8 mouse cellular contexts compared by ENCODE assay signal in genomic region chr10:111746067-111746878, GRCm38 (mm10).
A peak's percentile ranks its signal among the peaks of the same experiment; 100 is the strongest.
DNase-seq lines count a peak whose midpoint lies in the region; ATAC-seq and TF ChIP-seq lines count a peak whose summit lies in the region.
"Had no signal": no experiment of that assay in that cellular context is flagged by ENCODE, and none has a peak within 500 bp of the region (broad histone marks: within the 10 kb centered on the region; RNA-seq: fewer than 3 reads in every experiment).

No protein-coding gene starts in this region.

- no peak for DNase-seq in liver, postnatal 0 days
- DNase-seq in stomach, postnatal 0 days (ENCODE audit: low spot score), result no peak
- DNase-seq in urinary bladder, postnatal 36 days (ENCODE audit: low spot score in 2 of 2), result no peak
- no peak for DNase-seq in thymus, adult 18-20 months

- H3K4me3 ChIP-seq in liver, embryonic 12.5 days, result no peak overlapping the region
- no peak overlapping the region for H3K4me3 ChIP-seq in liver, postnatal 0 days (ENCODE audit: low read depth, low read length)
- no peak overlapping the region for H3K4me3 ChIP-seq in forebrain, embryonic 15.5 days
- no peak overlapping the region for H3K4me3 ChIP-seq in limb, embryonic 13.5 days
- H3K4me3 ChIP-seq in stomach, postnatal 0 days (ENCODE audit: low read depth, low read length), result no peak overlapping the region

- H3K27ac ChIP-seq in liver, embryonic 12.5 days, result no peak overlapping the region
- H3K27ac ChIP-seq in liver, postnatal 0 days (ENCODE audit: low read depth), result no peak overlapping the region
- no peak overlapping the region for H3K27ac ChIP-seq in forebrain, embryonic 15.5 days (replicated peaks)
- H3K27ac ChIP-seq in limb, embryonic 13.5 days, result no peak overlapping the region
- no peak overlapping the region for H3K27ac ChIP-seq in stomach, postnatal 0 days (replicated peaks)
- H3K27ac ChIP-seq: kidney, postnatal 0 days had no signal

- no peak for TF ChIP-seq EP300 in liver, postnatal 0 days (IDR thresholded peaks at IDR 0.05; ENCODE audit: low read depth)
- no peak for TF ChIP-seq EP300 in stomach, postnatal 0 days (optimal IDR thresholded peaks at IDR 0.05)

- no peak for TF ChIP-seq CTCF in liver, postnatal 0 days (IDR thresholded peaks at IDR 0.05; ENCODE audit: low read depth)
- no peak for TF ChIP-seq CTCF in stomach, postnatal 0 days (IDR thresholded peaks at IDR 0.05; ENCODE audit: low read depth)

- no peak overlapping the region for H3K4me2 ChIP-seq in liver, embryonic 12.5 days
- no peak overlapping the region for H3K4me2 ChIP-seq in liver, postnatal 0 days (ENCODE audit: low read depth, low read length)
- no peak overlapping the region for H3K4me2 ChIP-seq in forebrain, embryonic 15.5 days (replicated peaks)
- H3K4me2 ChIP-seq in limb, embryonic 13.5 days (replicated peaks), result no peak overlapping the region
- H3K4me2 ChIP-seq in stomach, postnatal 0 days (replicated peaks; ENCODE audit: low read depth), result no peak overlapping the region

- 35% methylated on average over 12 of the region's 12 CpGs for WGBS in liver, embryonic 12.5 days (ENCODE audit: insufficient replicate concordance)
- WGBS in liver, postnatal 0 days (ENCODE audit: insufficient replicate concordance), result 43% methylated on average over 12 of the region's 12 CpGs
- WGBS in forebrain, embryonic 15.5 days, result 84% methylated on average over 12 of the region's 12 CpGs
- WGBS in limb, embryonic 13.5 days, result 74% methylated on average over 12 of the region's 12 CpGs
- 71% methylated on average over 12 of the region's 12 CpGs for WGBS in stomach, postnatal 0 days

- H3K36me3 ChIP-seq in liver, embryonic 12.5 days, result no peaks in the 10 kb centered on the region
- H3K36me3 ChIP-seq in liver, postnatal 0 days (replicated peaks; ENCODE audit: insufficient read depth, low read length), result no peaks in the 10 kb centered on the region
- no peaks in the 10 kb centered on the region for H3K36me3 ChIP-seq in forebrain, embryonic 15.5 days
- no peaks in the 10 kb centered on the region for H3K36me3 ChIP-seq in limb, embryonic 13.5 days
- no peaks in the 10 kb centered on the region for H3K36me3 ChIP-seq in stomach, postnatal 0 days (ENCODE audit: control insufficient read depth, insufficient read depth, low read length)

- peaks cover 5% of the 10 kb centered on the region for H3K4me1 ChIP-seq in liver, embryonic 12.5 days
- no peaks in the 10 kb centered on the region for H3K4me1 ChIP-seq in liver, postnatal 0 days (ENCODE audit: insufficient read depth)
- no peaks in the 10 kb centered on the region for H3K4me1 ChIP-seq in forebrain, embryonic 15.5 days
- H3K4me1 ChIP-seq in limb, embryonic 13.5 days, result peaks cover 4% of the 10 kb centered on the region; the same call in 1 of the 2 replicates
- H3K4me1 ChIP-seq in stomach, postnatal 0 days (replicated peaks; ENCODE audit: control insufficient read depth, insufficient read depth), result no peaks in the 10 kb centered on the region

- no peaks in the 10 kb centered on the region for H3K27me3 ChIP-seq in liver, embryonic 12.5 days (replicated peaks)
- no peaks in the 10 kb centered on the region for H3K27me3 ChIP-seq in liver, postnatal 0 days (ENCODE audit: insufficient read depth, low read length)
- H3K27me3 ChIP-seq in forebrain, embryonic 15.5 days, result no peaks in the 10 kb centered on the region
- no peaks in the 10 kb centered on the region for H3K27me3 ChIP-seq in limb, embryonic 13.5 days
- H3K27me3 ChIP-seq in stomach, postnatal 0 days (ENCODE audit: control insufficient read depth, insufficient read depth, low read length), result no peaks in the 10 kb centered on the region

- ATAC-seq in liver, embryonic 12.5 days, result peak; percentile 52
- ATAC-seq in liver, postnatal 0 days, result no peak
- ATAC-seq in forebrain, embryonic 15.5 days (replicated peaks), result 0 out of 2 replicates have a peak, but pooled peaks have one; percentile 16
- ATAC-seq in limb, embryonic 13.5 days (ENCODE audit: low FRiP score, low read depth), result peak; percentile 45; the same call in 1 of the 2 replicates
- peak; percentile 47; the same call in 1 of the 2 replicates for ATAC-seq in stomach, postnatal 0 days (ENCODE audit: low FRiP score, low TSS enrichment)

- H3K9me3 ChIP-seq in liver, embryonic 12.5 days (replicated peaks), result no peaks in the 10 kb centered on the region
- no peaks in the 10 kb centered on the region for H3K9me3 ChIP-seq in liver, postnatal 0 days (ENCODE audit: low read length)
- H3K9me3 ChIP-seq in forebrain, embryonic 15.5 days, result no peaks in the 10 kb centered on the region
- no peaks in the 10 kb centered on the region for H3K9me3 ChIP-seq in limb, embryonic 13.5 days
- no peaks in the 10 kb centered on the region for H3K9me3 ChIP-seq in stomach, postnatal 0 days (ENCODE audit: control insufficient read depth, low read length)

- H3K9ac ChIP-seq in liver, embryonic 12.5 days, result no peak overlapping the region
- no peak overlapping the region for H3K9ac ChIP-seq in liver, postnatal 0 days (replicated peaks)
- no peak overlapping the region for H3K9ac ChIP-seq in forebrain, embryonic 15.5 days (replicated peaks)
- no peak overlapping the region for H3K9ac ChIP-seq in limb, embryonic 13.5 days
- H3K9ac ChIP-seq in stomach, postnatal 0 days (ENCODE audit: low read length), result no peak overlapping the region
